Mouse (Mus musculus) limb, embryonic 15.5 days (tissue): ENCODE measurements around the gene Abcc4. TPM values are rescaled to one million over a fixed set of nuclear protein-coding genes. Genes with fewer than 3 reads are reported as not detected.
A peak's percentile ranks its signal among the peaks of the same experiment; 100 is the strongest.

Source experiments
- ATAC-seq: fragments of 200-750 bp; cut with Nextera tagmentation; 2 replicates; pipeline ENCODE4 v1.8.0; 2017; ENCODE audit warnings: low read depth, moderate TSS enrichment; ENCODE audit not compliant: insufficient number of reproducible peaks, low FRiP score, low TSS enrichment
- H3K27ac ChIP-seq: fragments of 300-500 bp; sonication (generic); 2 replicates; pipeline ENCODE4 v1.5.1; 2015; ENCODE audit warnings: moderate library complexity, mild to moderate bottlenecking, inconsistent platforms
- H3K27me3 ChIP-seq: fragments of 300-500 bp; sonication (generic); 2 replicates; pipeline ENCODE4 v1.6.1; 2015; ENCODE audit warnings: inconsistent platforms
- H3K36me3 ChIP-seq: fragments of 300-500 bp; sonication (generic); 2 replicates; pipeline ENCODE4 v1.6.1; 2015; ENCODE audit warnings: inconsistent platforms
- H3K4me1 ChIP-seq: fragments of 300-500 bp; sonication (generic); 2 replicates; pipeline ENCODE4 v1.6.1; 2015; ENCODE audit warnings: inconsistent platforms
- H3K4me2 ChIP-seq: fragments of 300-500 bp; sonication (generic); 2 replicates; pipeline ENCODE4 v1.6.1; 2015; ENCODE audit warnings: mild to moderate bottlenecking, inconsistent platforms
- H3K4me3 ChIP-seq: fragments of 300-500 bp; sonication (generic); 2 replicates; pipeline ENCODE4 v1.5.1; 2015; ENCODE audit warnings: mild to moderate bottlenecking, inconsistent platforms
- H3K9ac ChIP-seq: fragments of 300-500 bp; sonication (generic); 2 replicates; pipeline ENCODE4 v1.6.1; 2015; ENCODE audit warnings: inconsistent platforms
- H3K9me3 ChIP-seq: fragments of 300-500 bp; sonication (generic); 2 replicates; pipeline ENCODE4 v1.6.1; 2016; ENCODE audit warnings: inconsistent platforms
- WGBS: fragments of 180-500 bp; shearing (Covaris S2); methylation state at CpG from one replicate; pipeline ENCODE4 v1.1.7; 2015; 5-methylcytosine and 5-hydroxymethylcytosine counted together
- polyA plus RNA-seq: library from polyadenylated mRNA; unstranded; fragments of >200 nt; fragmentation: Nextera tagmentation; extraction: Ambion mirVana; gene quantifications from 2 replicates; pipeline ENCODE4 v1.2.1, GENCODE M21; 2015

Abcc4 gene
- polyA plus RNA-seq: 1.4 and 1.8 TPM in 2 replicates

- Histone ChIP-seq H3K27me3 (peaks cover 44% of the 10 kb centered on the region), H3K4me1 (peaks cover 21% of the 10 kb centered on the region), H3K36me3 (no peaks in the 10 kb centered on the region), H3K27ac (no peak within 1 kb of the TSS), H3K4me3 (peak within 1 kb of the TSS; percentile 66), H3K9me3 (no peaks in the 10 kb centered on the region), H3K9ac (peak within 1 kb of the TSS; percentile 41), H3K4me2 (peak within 1 kb of the TSS; percentile 98)
- ATAC-seq: no peak
- WGBS: under 1% methylated on average over 92 of the region's 106 CpGs
Measured at GRCm38 (mm10) chr14:118705808-118706731, at the start of gene Abcc4. Gene Abcc4 (minus strand): TSS chr14:118706219.

- H3K27me3 ChIP-seq: no peaks in the 10 kb centered on the region
- no peak for ATAC-seq
- H3K4me3 ChIP-seq: no peak overlapping the region
- no peak overlapping the region for H3K4me2 ChIP-seq
- H3K9me3 ChIP-seq: no peaks in the 10 kb centered on the region
- H3K27ac ChIP-seq: no peak overlapping the region
- H3K4me1 ChIP-seq: no peaks in the 10 kb centered on the region
- WGBS: 80% methylated on average over 8 of the region's 8 CpGs
- no peaks in the 10 kb centered on the region for H3K36me3 ChIP-seq
- H3K9ac ChIP-seq: no peak overlapping the region
Measured at GRCm38 (mm10) chr14:118751193-118751753, 45.3 kb upstream of the Abcc4 start.

- no peaks in the 10 kb centered on the region for H3K27me3 ChIP-seq
- H3K9me3 ChIP-seq: no peaks in the 10 kb centered on the region
- no peak overlapping the region for H3K4me3 ChIP-seq
- H3K36me3 ChIP-seq: no peaks in the 10 kb centered on the region
- H3K27ac ChIP-seq: no peak overlapping the region
- no peak for ATAC-seq
- no peaks in the 10 kb centered on the region for H3K4me1 ChIP-seq
- WGBS: 76% methylated on average over 6 of the region's 6 CpGs
- H3K4me2 ChIP-seq: no peak overlapping the region
- no peak overlapping the region for H3K9ac ChIP-seq
Measured at GRCm38 (mm10) chr14:118750505-118751192, 44.6 kb upstream of the Abcc4 start.

DNA sequence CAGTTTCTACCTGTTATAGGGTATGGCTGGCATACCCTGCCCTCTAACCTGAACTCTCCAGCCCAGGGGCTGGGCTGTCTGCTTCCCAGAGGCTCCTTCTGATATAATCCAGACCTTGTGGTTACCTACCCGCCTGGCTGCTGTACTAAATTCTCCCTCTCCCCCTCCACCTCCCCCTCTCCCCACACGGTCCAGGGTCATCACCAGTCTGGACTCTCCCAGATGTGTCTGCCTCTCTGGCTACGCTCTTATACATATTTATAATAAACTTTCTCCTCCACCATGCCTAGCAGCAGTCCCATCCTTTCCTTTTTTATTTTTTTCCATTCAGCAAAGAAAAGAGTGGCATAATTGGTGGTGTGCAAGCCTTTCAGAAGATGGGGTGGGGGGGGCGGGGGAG is 43.7 kb upstream of the Abcc4 start:
- Histone ChIP-seq H3K4me2 (no peak overlapping the region), H3K9me3 (no peaks in the 10 kb centered on the region), H3K27me3 (no peaks in the 10 kb centered on the region), H3K27ac (no peak overlapping the region), H3K9ac (no peak overlapping the region), H3K4me1 (no peaks in the 10 kb centered on the region), H3K36me3 (no peaks in the 10 kb centered on the region), H3K4me3 (no peak overlapping the region)
- no peak for ATAC-seq
- 42% methylated on average over 4 of the region's 4 CpGs for WGBS

GRCm38 (mm10) chr14:118749068-118749467 is 43.0 kb upstream of the Abcc4 start:
- no peak overlapping the region for H3K4me2 ChIP-seq
- WGBS: 86% methylated on average over 2 of the region's 2 CpGs
- H3K9ac ChIP-seq: no peak overlapping the region
- no peak for ATAC-seq
- no peaks in the 10 kb centered on the region for H3K27me3 ChIP-seq
- H3K9me3 ChIP-seq: no peaks in the 10 kb centered on the region
- H3K36me3 ChIP-seq: no peaks in the 10 kb centered on the region
- H3K4me1 ChIP-seq: no peaks in the 10 kb centered on the region
- H3K4me3 ChIP-seq: no peak overlapping the region
- no peak overlapping the region for H3K27ac ChIP-seq

GRCm38 (mm10) chr14:118742862-118743261 is 36.8 kb upstream of the Abcc4 start:
- ATAC-seq: no peak
- Histone ChIP-seq H3K27ac (no peak overlapping the region), H3K4me1 (no peaks in the 10 kb centered on the region), H3K27me3 (no peaks in the 10 kb centered on the region), H3K36me3 (no peaks in the 10 kb centered on the region), H3K4me2 (no peak overlapping the region), H3K9me3 (no peaks in the 10 kb centered on the region), H3K9ac (no peak overlapping the region), H3K4me3 (no peak overlapping the region)
- 64% methylated on average over 5 of the region's 5 CpGs for WGBS

- no peak for ATAC-seq
- Histone ChIP-seq H3K27ac (no peak overlapping the region), H3K9ac (no peak overlapping the region), H3K4me3 (no peak overlapping the region), H3K4me1 (no peaks in the 10 kb centered on the region), H3K27me3 (no peaks in the 10 kb centered on the region), H3K4me2 (no peak overlapping the region), H3K36me3 (no peaks in the 10 kb centered on the region), H3K9me3 (no peaks in the 10 kb centered on the region)
Measured at GRCm38 (mm10) chr14:118741780-118742179, 35.8 kb upstream of the Abcc4 start.

DNA sequence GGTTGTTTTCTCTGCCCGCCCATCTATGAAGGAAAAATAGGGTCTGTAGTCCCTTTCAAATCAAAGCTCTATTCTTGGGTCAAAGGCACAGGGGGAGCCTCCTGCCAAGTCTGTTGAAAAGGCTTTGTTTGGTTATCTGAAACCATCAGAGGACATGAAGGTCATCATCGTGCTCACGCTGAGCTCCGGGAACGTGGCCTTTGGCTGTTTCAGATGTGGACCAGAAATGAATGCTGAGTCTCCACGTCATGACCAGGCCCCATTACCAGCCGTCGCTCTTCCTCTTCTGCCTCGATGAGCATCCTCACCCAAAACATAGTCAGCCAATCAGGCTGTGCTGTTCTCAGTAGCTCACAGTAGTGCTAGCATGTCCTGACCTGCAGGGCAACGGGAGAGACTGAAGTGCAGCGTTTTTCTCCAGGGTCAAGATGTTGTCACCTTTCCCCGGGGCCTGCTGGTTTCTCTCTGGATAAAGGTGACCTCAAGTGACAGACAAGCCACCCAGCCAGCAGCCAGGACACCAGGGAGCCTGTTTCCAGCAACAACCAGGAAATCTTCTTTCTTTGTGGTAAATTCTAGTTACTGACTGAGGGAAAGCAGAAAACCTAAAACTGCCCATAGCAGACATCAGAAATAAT is 31.4 kb upstream of the Abcc4 start:
- Histone ChIP-seq H3K4me2 (no peak overlapping the region), H3K4me1 (no peaks in the 10 kb centered on the region), H3K27me3 (no peaks in the 10 kb centered on the region), H3K36me3 (no peaks in the 10 kb centered on the region), H3K9ac (no peak overlapping the region), H3K9me3 (no peaks in the 10 kb centered on the region), H3K27ac (no peak overlapping the region), H3K4me3 (no peak overlapping the region)
- WGBS: 55% methylated on average over 12 of the region's 12 CpGs
- no peak for ATAC-seq

GRCm38 (mm10) chr14:118735114-118735513 is 29.1 kb upstream of the Abcc4 start:
- Histone ChIP-seq H3K27me3 (no peaks in the 10 kb centered on the region), H3K4me2 (no peak overlapping the region), H3K36me3 (no peaks in the 10 kb centered on the region), H3K4me3 (no peak overlapping the region), H3K27ac (no peak overlapping the region), H3K4me1 (no peaks in the 10 kb centered on the region), H3K9me3 (no peaks in the 10 kb centered on the region), H3K9ac (no peak overlapping the region)
- ATAC-seq: no peak
- 69% methylated on average over 2 of the region's 2 CpGs for WGBS

GRCm38 (mm10) chr14:118733146-118733545 is 27.1 kb upstream of the Abcc4 start:
- no peak overlapping the region for H3K9ac ChIP-seq
- ATAC-seq: no peak
- no peak overlapping the region for H3K4me3 ChIP-seq
- 68% methylated on average over 5 of the region's 5 CpGs for WGBS
- no peak overlapping the region for H3K27ac ChIP-seq
- no peaks in the 10 kb centered on the region for H3K27me3 ChIP-seq
- no peaks in the 10 kb centered on the region for H3K4me1 ChIP-seq
- no peak overlapping the region for H3K4me2 ChIP-seq
- no peaks in the 10 kb centered on the region for H3K36me3 ChIP-seq
- no peaks in the 10 kb centered on the region for H3K9me3 ChIP-seq

DNA sequence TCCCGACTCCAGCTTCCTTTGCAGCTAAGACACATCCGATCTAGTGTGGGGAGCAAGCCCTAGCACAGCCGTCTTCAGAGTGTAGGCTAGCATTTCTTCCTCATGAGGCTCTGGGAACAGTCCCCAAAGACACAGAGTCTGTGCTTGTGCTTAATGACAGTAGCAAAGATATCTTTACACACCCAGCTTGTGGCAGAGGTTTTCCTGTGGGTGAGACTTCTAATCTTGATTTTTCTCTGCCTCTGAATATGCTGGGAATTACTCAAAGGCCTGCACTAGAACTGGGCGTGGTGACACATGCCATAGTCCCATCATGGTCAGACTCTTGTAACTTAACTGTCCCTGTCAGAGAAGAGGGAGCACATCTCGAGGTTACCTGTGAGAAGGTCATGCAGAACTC is 24.6 kb upstream of the Abcc4 start:
- ATAC-seq: no peak
- no peak overlapping the region for H3K4me3 ChIP-seq
- no peaks in the 10 kb centered on the region for H3K9me3 ChIP-seq
- no peaks in the 10 kb centered on the region for H3K4me1 ChIP-seq
- no peak overlapping the region for H3K9ac ChIP-seq
- no peaks in the 10 kb centered on the region for H3K27me3 ChIP-seq
- no peak overlapping the region for H3K27ac ChIP-seq
- 81% methylated on average over 5 of the region's 5 CpGs for WGBS
- H3K4me2 ChIP-seq: no peak overlapping the region
- no peaks in the 10 kb centered on the region for H3K36me3 ChIP-seq

GRCm38 (mm10) chr14:118725467-118725866 is 19.4 kb upstream of the Abcc4 start:
- ATAC-seq: no peak
- Histone ChIP-seq H3K4me2 (no peak overlapping the region), H3K4me3 (no peak overlapping the region), H3K27me3 (no peaks in the 10 kb centered on the region), H3K27ac (no peak overlapping the region), H3K9ac (no peak overlapping the region), H3K4me1 (no peaks in the 10 kb centered on the region), H3K9me3 (no peaks in the 10 kb centered on the region), H3K36me3 (no peaks in the 10 kb centered on the region)
- 87% methylated on average over 5 of the region's 5 CpGs for WGBS
